8 mouse cellular contexts compared by ENCODE assay signal in the genomic region with DNA sequence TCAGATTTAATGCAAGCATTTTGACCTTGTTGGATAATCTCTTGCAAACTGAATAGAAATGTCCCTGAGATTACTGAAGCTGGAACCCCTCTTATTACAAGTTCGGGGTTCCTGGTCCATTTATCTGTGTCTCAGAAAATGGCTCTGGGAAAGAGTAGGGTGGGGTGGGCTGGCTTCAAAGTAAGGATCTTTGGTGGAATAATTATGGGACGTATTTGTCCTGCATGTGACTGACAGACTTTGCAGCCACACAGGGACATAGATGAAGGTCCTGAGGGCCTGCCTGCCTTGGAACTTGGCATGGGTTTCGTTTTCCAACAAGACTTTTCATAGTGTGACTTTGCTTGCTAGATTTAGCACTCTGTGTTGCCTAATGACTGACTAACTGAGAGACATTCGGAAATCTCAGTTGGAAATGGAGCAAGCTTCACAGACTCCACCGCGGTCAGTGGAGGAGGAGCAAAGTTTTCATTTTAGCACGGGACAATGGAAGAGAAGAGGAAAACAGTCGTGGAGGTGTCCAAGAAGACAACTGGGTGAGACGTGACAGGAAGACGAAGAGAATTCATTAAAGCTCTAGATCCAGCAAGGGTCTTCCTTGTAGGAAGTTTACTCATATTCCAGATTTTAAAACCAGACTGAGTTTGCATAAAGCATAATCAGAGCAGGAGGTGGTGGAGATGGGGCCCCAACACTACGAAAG. TPM values are rescaled to one million over a fixed set of nuclear protein-coding genes. Genes with fewer than 3 reads are reported as not detected.
DNase-seq lines count a peak whose midpoint lies in the region; ATAC-seq lines count a peak whose summit lies in the region.

No protein-coding gene starts in this region.

- peak overlapping the region; percentile 43; the same call in 1 of the 2 replicates for H3K9ac ChIP-seq in heart, embryonic 12.5 days
- peak overlapping the region; percentile 87 for H3K9ac ChIP-seq in hindbrain, embryonic 12.5 days
- H3K9ac ChIP-seq in midbrain, embryonic 13.5 days (replicated peaks) = peak overlapping the region; percentile 95

- 20% methylated on average over 11 of the region's 11 CpGs for WGBS in heart, embryonic 12.5 days
- WGBS in hindbrain, embryonic 12.5 days = 19% methylated on average over 11 of the region's 11 CpGs
- WGBS in midbrain, embryonic 13.5 days = 16% methylated on average over 11 of the region's 11 CpGs

- no peaks in the 10 kb centered on the region for H3K9me3 ChIP-seq in heart, embryonic 12.5 days (replicated peaks)
- H3K9me3 ChIP-seq in hindbrain, embryonic 12.5 days (replicated peaks) = no peaks in the 10 kb centered on the region
- no peaks in the 10 kb centered on the region for H3K9me3 ChIP-seq in midbrain, embryonic 13.5 days

- DNase-seq in heart, postnatal 36 days = no peak
- DNase-seq in brain, adult 2 months (ENCODE audit: low read depth, low spot score) = peak; percentile 49
- no peak for DNase-seq in gastrocnemius, postnatal 25 days
- no peak for DNase-seq in right cerebral cortex, postnatal 10 days (ENCODE audit: low spot score in 2 of 2)

- no peak overlapping the region for H3K27ac ChIP-seq in heart, embryonic 12.5 days (ENCODE audit: poor library complexity, severe bottlenecking)
- peak overlapping the region; percentile 98 for H3K27ac ChIP-seq in hindbrain, embryonic 12.5 days
- peak overlapping the region; percentile 99 for H3K27ac ChIP-seq in midbrain, embryonic 13.5 days

- intact Hi-C loops in heart, postnatal 36 days (cut with DNase I) = no loop called here

- H3K4me3 ChIP-seq in heart, embryonic 12.5 days = peak overlapping the region; percentile 59
- H3K4me3 ChIP-seq in hindbrain, embryonic 12.5 days = peak overlapping the region; percentile 79
- H3K4me3 ChIP-seq in midbrain, embryonic 13.5 days (replicated peaks) = peak overlapping the region; percentile 83

- no peak for ATAC-seq in heart, embryonic 12.5 days (ENCODE audit: insufficient number of reproducible peaks, low FRiP score)
- ATAC-seq in hindbrain, embryonic 12.5 days (ENCODE audit: low FRiP score) = no peak
- no peak for ATAC-seq in midbrain, embryonic 13.5 days
- ATAC-seq in CD4-positive, CD25-positive, alpha-beta regulatory T cell, adult 4 months = no peak

- H3K27me3 ChIP-seq in heart, embryonic 12.5 days (replicated peaks) = peaks cover 34% of the 10 kb centered on the region
- H3K27me3 ChIP-seq in hindbrain, embryonic 12.5 days = 0 out of 2 replicates have a peak, but pooled peaks cover 5% of the 10 kb centered on the region
- H3K27me3 ChIP-seq in midbrain, embryonic 13.5 days = peaks cover 13% of the 10 kb centered on the region

- peak overlapping the region; percentile 99 for H3K4me2 ChIP-seq in heart, embryonic 12.5 days
- H3K4me2 ChIP-seq in hindbrain, embryonic 12.5 days (replicated peaks) = peak overlapping the region; percentile 71
- peak overlapping the region; percentile 66 for H3K4me2 ChIP-seq in midbrain, embryonic 13.5 days (replicated peaks)

- H3K4me1 ChIP-seq in heart, embryonic 12.5 days (replicated peaks) = peaks cover 8% of the 10 kb centered on the region
- H3K4me1 ChIP-seq in hindbrain, embryonic 12.5 days = peaks cover 15% of the 10 kb centered on the region
- peaks cover 25% of the 10 kb centered on the region for H3K4me1 ChIP-seq in midbrain, embryonic 13.5 days (replicated peaks)

- H3K36me3 ChIP-seq in heart, embryonic 12.5 days = no peaks in the 10 kb centered on the region
- H3K36me3 ChIP-seq in hindbrain, embryonic 12.5 days = no peaks in the 10 kb centered on the region
- no peaks in the 10 kb centered on the region for H3K36me3 ChIP-seq in midbrain, embryonic 13.5 days

RNA-seq across cellular contexts. Expression of a gene that starts 0.7 kb away (rescaled TPM):
- 1.4 and 1.6 TPM in 2 replicates for polyA plus RNA-seq in heart, embryonic 12.5 days (2016; fragmentation: Nextera tagmentation; extraction: Ambion mirVana)
- total RNA-seq in heart, postnatal 36 days (2021) = under 1 TPM; 0.11 to 0.25 TPM
- 42.1 and 42.4 TPM in 2 replicates for polyA plus RNA-seq in hindbrain, embryonic 12.5 days (2016; fragmentation: Nextera tagmentation; extraction: Ambion mirVana)
- polyA plus RNA-seq in midbrain, embryonic 13.5 days (2015; fragmentation: Nextera tagmentation; extraction: Ambion mirVana) = 54.2 and 55.6 TPM in 2 replicates
- polyA plus RNA-seq in CD4-positive, CD25-positive, alpha-beta regulatory T cell, adult 4 months (2017; shearing (Covaris generic)) = under 1 TPM in 1 of 2 experiments, not detected in 1; 0.54 TPM
- under 1 TPM in 1 of 2 experiments, not detected in 1; 0.35 TPM for total RNA-seq in gastrocnemius, postnatal 25 days (2021)

Comparison
In these comparisons a context has a peak if more than half of its experiments do, and no peak if none do; other contexts are left out.
1. H3K9ac ChIP-seq: peak in every context shown above with its lines; median percentile 95 in midbrain, embryonic 13.5 days; 87 in hindbrain, embryonic 12.5 days; 43 in heart, embryonic 12.5 days.
2. RNA of a gene that starts 0.7 kb away (polyA plus RNA-seq): 54.2 to 55.6 TPM in midbrain, embryonic 13.5 days and 42.1 to 42.4 TPM in hindbrain, embryonic 12.5 days; 1.4 to 1.6 TPM in heart, embryonic 12.5 days and 0.54 TPM in CD4-positive, CD25-positive, alpha-beta regulatory T cell, adult 4 months; every median in the first group is over 10 times any median in the second.
3. Peak in every context shown above with its lines, with median percentiles within 50 percentile points of each other: H3K4me2 ChIP-seq and H3K4me3 ChIP-seq.